Mouse (Mus musculus): ENCODE data around the gene Zan.

Zan gene

GRCm38 (mm10) chr5:137332857-137333511 is 143.9 kb downstream of the Zan start:
- in situ Hi-C loops (cut with MboI), result no loop called here

GRCm38 (mm10) chr5:137330910-137331309 is 146.0 kb downstream of the Zan start:
- in situ Hi-C loops (cut with MboI), result no loop called here

All from mature B cell (primary cell).